ENCODE assay signal across 12 mouse cellular contexts in genomic region chr16:68614041-68614440, GRCm38 (mm10).
DNase-seq lines count a peak whose midpoint lies in the region; ATAC-seq and TF ChIP-seq lines count a peak whose summit lies in the region.
"Had no signal": no experiment of that assay in that cellular context is flagged by ENCODE, and none has a peak within 500 bp of the region (broad histone marks: within the 10 kb centered on the region; RNA-seq: fewer than 3 reads in every experiment).

No protein-coding gene starts in this region.

- no peaks in the 10 kb centered on the region for H3K9me3 ChIP-seq in hindbrain, postnatal 0 days (ENCODE audit: low read length)
- no peaks in the 10 kb centered on the region for H3K9me3 ChIP-seq in hindbrain, embryonic 12.5 days (replicated peaks)
- H3K9me3 ChIP-seq: hindbrain, embryonic 15.5 days; neural tube, embryonic 12.5 days had no signal

- no peaks in the 10 kb centered on the region for H3K36me3 ChIP-seq in hindbrain, postnatal 0 days (ENCODE audit: insufficient read depth, low read length)
- no peaks in the 10 kb centered on the region for H3K36me3 ChIP-seq in hindbrain, embryonic 12.5 days
- H3K36me3 ChIP-seq: hindbrain, embryonic 15.5 days; neural tube, embryonic 12.5 days had no signal

- no peak overlapping the region for H3K9ac ChIP-seq in hindbrain, postnatal 0 days (replicated peaks; ENCODE audit: low read length)
- no peak overlapping the region for H3K9ac ChIP-seq in hindbrain, embryonic 12.5 days
- H3K9ac ChIP-seq: hindbrain, embryonic 15.5 days; neural tube, embryonic 12.5 days had no signal

- peak; percentile 39 for DNase-seq in hindbrain, postnatal 0 days (ENCODE audit: low spot score)
- peak; percentile 2 for DNase-seq in thymus, postnatal 0 days (ENCODE audit: low spot score)
- no peak for DNase-seq in thymus, adult 18-20 months
- peak; percentile 53 for DNase-seq in embryo, embryonic 11 days
- no peak for DNase-seq in ovary, adult 18-20 months (ENCODE audit: low spot score)
- DNase-seq in urinary bladder, postnatal 4 days (ENCODE audit: low spot score in 2 of 2): no peak
- DNase-seq: heart, adult 11 months; layer of hippocampus, postnatal 36 days; lung, postnatal 14 days had no signal

- WGBS in hindbrain, postnatal 0 days: 76% methylated on average over 2 of the region's 2 CpGs
- 79% methylated on average over 2 of the region's 2 CpGs for WGBS in hindbrain, embryonic 12.5 days

- H3K4me3 ChIP-seq in hindbrain, postnatal 0 days (ENCODE audit: low read length): no peak overlapping the region
- no peak overlapping the region for H3K4me3 ChIP-seq in hindbrain, embryonic 12.5 days
- H3K4me3 ChIP-seq: hindbrain, embryonic 15.5 days; neural tube, embryonic 12.5 days had no signal

- no peak for ATAC-seq in hindbrain, postnatal 0 days
- no peak for ATAC-seq in hindbrain, embryonic 12.5 days (ENCODE audit: low FRiP score)

- no peaks in the 10 kb centered on the region for H3K27me3 ChIP-seq in hindbrain, postnatal 0 days (ENCODE audit: insufficient read depth, low read length)
- H3K27me3 ChIP-seq in hindbrain, embryonic 12.5 days: no peaks in the 10 kb centered on the region
- H3K27me3 ChIP-seq: hindbrain, embryonic 15.5 days; neural tube, embryonic 12.5 days had no signal

- no peaks in the 10 kb centered on the region for H3K4me1 ChIP-seq in hindbrain, postnatal 0 days (ENCODE audit: insufficient read depth, low read length)
- no peaks in the 10 kb centered on the region for H3K4me1 ChIP-seq in hindbrain, embryonic 12.5 days
- H3K4me1 ChIP-seq: hindbrain, embryonic 15.5 days; neural tube, embryonic 12.5 days had no signal

- H3K27ac ChIP-seq in hindbrain, postnatal 0 days: no peak overlapping the region
- no peak overlapping the region for H3K27ac ChIP-seq in hindbrain, embryonic 12.5 days
- H3K27ac ChIP-seq: hindbrain, embryonic 15.5 days; neural tube, embryonic 12.5 days had no signal

- TF ChIP-seq CTCF in hindbrain, postnatal 0 days (IDR thresholded peaks at IDR 0.05; ENCODE audit: low read depth): peak; percentile 53

- H3K4me2 ChIP-seq in hindbrain, postnatal 0 days (ENCODE audit: low read depth, low read length): no peak overlapping the region
- H3K4me2 ChIP-seq in hindbrain, embryonic 12.5 days (replicated peaks): no peak overlapping the region
- H3K4me2 ChIP-seq: hindbrain, embryonic 15.5 days; neural tube, embryonic 12.5 days had no signal

Comparison
In these comparisons a context has a peak if more than half of its experiments do, and no peak if none do; other contexts are left out.
1. DNase-seq: peak in hindbrain, postnatal 0 days (single experiment), thymus, postnatal 0 days (single experiment) and embryo, embryonic 11 days (single experiment); none in thymus, adult 18-20 months (0 of 2), ovary, adult 18-20 months (single experiment) and urinary bladder, postnatal 4 days (0 of 2).